Mouse (Mus musculus) gastrocnemius, adult 18-20 months (tissue): Measurements from ENCODE around the gene Gpr101. TPM values are rescaled to one million over a fixed set of nuclear protein-coding genes. Genes with fewer than 3 reads are reported as not detected.

Source experiments
- DNase-seq: peaks from one replicate; pipeline ENCODE4 v3.0.0; 2021; ENCODE audit warnings: low spot score
- long read RNA-seq, 2 experiments: library from polyadenylated mRNA; stranded (forward); transcript quantifications; one replicate each; pipeline ENCODE4 v2.0.0; 2021
- total RNA-seq, 2 experiments: library from RNA; stranded (reverse); gene quantifications; 2 replicates each; pipeline ENCODE4 v1.2.3; 2021

Gene Gpr101
- not detected for total RNA-seq
- long read RNA-seq, experiment 1 = 0 reads
- long read RNA-seq, experiment 2 = 0 reads

DNA sequence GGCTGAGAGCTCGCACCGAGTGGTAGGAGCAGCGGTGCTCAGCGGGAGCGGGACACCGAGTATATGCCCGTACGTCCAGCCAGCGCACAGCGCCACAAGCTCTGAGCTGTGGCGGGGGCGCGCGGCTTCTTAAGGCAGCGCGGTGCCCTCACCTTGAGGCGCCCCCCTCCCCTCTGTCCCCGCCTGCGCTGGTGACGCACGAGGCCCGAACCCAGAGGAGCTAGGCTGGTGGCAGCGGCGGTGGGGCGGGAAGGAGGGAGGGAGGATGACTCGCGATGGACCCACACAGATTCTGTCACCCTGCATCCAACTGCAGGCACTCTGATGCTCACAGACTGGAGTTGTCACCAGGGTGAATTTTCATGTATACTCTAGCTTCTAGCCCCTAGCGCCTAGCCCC lies at the start of gene Gpr101:
Gene Gpr101 (minus strand): TSS at position 124 of the 400 bp plus-strand sequence.
- no peak for DNase-seq

DNA sequence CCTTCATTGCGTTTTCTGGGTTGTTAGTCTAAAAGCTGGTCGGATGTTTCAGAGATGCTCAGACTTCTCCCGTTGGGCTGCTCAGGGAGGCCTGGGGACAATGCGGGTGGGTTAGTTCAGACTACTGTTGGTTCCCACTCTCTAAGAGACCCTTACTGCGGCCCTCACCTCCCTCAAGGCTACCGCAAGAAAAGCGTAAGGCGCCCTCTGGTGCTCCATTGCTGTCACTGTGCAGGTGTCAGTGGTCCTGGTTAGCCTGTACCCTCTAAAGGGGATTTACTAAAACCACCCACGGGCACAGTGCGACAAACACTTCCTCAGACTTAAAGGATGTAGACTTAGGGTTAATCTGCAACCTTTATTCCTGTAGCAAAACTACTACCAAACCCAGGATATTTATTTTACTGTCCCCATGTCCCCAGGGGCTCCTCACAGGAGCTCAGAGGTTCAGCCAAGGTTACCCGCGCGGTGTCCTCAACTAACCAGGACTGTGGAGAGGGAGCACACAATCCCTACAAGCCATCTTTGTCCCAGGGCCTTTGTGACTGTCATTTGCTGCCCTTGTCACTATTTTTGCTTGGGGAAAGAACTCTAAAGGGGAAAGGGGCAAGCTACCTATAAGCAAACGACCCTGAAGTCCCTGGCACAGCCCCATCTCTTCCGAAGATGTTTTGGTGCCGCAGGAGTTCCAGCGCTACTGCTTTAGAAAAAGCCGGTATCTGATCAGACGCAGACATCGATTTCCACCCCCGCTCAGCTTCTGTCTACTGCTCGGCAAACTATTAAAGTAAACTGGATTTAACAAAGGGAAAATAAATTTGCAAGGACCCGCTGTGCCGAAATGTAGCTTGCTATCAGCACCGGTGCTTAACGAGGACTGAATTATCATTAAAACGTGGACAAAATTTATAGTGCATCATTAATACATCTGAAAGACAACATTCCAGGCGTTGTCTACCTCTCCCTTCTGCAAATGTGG lies 17.8 kb upstream of the Gpr101 start:
- no peak for DNase-seq

DNA sequence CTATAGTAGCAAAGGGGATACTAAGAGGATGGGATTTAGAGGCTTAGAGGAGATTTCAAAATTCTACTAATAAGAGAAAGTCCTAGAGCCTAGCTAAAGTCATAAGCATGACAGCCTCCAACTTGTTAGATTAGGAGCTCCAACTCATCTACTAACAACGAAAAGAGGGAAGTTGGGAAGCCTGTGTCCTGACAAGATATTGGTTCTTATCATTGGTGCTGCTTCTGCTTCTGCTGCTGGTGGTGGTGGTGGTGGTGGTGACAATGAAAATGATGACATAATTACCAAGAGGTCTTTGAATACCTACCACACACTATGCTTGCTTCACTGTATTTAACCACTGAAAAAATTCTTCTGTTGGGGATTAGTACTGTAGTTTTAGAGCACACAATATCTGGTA lies 2.7 kb upstream of the Gpr101 start:
- DNase-seq = no peak

Other genes starting within 250 kb of the Gpr101 start
- gene Arhgef6, start 165.0 kb downstream of the Gpr101 start, total RNA-seq = 10 to 100 TPM; 47.4 to 60.0 TPM
- 10 to 100 TPM; 13.9 to 17.2 TPM for gene Rbmx, start 110.7 kb downstream of the Gpr101 start, total RNA-seq
- gene Gm364, start 94.6 kb downstream of the Gpr101 start, total RNA-seq = not detected